Mouse (Mus musculus): ENCODE measurements around the gene Trp53rkb.

Trp53rkb gene

DNA sequence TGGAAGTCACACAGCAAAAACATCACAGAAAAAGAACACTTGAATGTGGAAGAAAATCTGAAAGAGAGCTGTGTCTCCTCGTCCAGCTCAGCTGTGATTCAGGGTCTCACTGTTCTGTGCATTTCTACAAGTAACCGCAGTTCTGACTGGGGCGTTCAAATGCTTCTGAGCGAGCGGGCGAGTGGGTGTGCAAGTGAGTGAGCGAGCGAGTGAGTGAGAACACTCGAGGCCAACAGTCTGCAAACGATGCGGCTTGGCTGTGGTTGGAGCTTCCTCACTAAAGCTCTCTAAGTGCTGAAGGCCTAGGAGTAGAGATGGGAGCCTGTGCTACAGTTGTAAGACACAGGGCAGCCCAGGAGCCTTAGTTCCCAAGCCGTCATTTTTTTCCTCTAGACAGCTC lies 36.0 kb downstream of the Trp53rkb start:
- DNase-seq (ENCODE audit: extremely low read depth, low read depth, low spot score), result no peak

DNA sequence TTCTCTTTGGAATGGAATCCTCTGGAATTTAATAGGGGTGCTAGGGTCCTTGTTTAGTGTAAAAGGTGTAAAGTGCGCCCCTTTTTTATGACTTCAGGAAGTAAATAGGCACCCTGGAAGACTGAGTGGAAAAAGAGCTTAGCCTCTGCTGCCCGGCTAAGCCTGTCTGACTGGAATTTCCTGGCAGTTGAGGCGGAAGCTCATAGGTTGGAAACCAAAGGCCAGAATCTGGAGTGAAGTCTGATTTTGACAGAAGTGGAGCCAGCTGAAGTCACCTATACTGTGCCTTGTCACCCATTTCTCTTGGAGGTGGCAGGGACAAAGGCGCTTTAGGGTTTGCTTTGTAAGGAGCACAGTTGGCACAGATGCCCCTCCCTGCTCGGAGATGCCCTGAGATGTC lies 38.0 kb downstream of the Trp53rkb start:
- no peak for DNase-seq (ENCODE audit: extremely low read depth, low read depth, low spot score)

DNA sequence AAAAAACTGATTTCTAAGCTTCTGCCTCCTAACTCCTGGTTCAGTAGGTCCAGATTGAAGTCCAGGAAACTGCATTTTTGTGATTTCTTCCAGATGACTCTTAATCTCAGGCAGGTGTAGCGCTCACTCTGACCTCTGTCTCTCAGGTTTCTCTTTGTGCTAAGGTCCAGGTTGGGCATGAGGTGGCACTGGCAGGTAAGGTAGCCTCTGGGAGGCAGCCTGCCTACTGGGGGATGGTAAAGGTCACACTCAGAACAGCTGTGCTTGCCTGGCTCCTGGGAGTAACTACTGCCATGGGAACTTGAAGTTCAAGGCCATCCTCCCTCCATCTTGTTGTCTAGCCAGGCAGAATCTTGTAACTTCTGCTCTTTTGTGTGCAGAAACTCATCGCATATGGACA lies 41.8 kb downstream of the Trp53rkb start:
- no peak for DNase-seq (ENCODE audit: extremely low read depth, low read depth, low spot score)

DNA sequence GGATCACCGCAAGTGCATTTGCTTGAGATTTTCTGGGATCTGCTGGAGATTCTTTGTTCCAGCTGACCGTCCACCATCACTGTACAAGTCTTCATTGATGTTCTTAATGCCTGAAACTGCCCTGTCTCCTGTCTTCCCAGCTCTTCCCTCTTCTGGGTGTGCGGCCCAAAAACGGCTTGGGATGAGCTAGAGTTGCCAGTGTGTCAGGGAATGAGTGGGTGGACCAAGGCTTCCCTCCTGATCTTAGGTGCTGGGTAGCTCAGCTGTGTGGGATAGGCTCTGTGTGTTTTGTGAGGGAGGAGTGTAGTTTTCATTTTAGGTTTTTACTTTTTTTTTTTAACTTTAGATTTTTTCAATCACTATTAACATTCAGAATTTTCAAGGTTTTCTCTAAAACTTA lies 42.5 kb downstream of the Trp53rkb start:
- DNase-seq (ENCODE audit: extremely low read depth, low read depth, low spot score), result no peak

DNA sequence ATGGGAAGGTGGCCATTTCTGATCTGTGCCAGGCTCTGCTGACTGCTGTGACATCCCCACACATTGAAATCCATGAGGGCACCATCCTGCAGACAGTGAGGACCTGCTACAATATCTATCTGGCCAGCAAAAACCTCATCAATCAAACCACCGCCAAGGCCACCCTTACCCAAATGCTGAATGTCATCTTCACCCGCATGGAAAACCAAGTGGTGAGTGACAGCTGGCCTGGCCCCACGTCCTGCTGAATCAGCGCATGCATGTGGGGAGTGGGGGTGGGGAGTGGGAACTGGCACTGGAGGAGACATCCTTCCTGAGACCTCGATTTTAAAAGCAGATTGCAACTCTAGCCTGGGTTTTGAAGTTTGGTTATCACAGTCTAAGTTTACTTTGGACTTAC lies 43.2 kb downstream of the Trp53rkb start:
- no peak for DNase-seq (ENCODE audit: extremely low read depth, low read depth, low spot score)

DNA sequence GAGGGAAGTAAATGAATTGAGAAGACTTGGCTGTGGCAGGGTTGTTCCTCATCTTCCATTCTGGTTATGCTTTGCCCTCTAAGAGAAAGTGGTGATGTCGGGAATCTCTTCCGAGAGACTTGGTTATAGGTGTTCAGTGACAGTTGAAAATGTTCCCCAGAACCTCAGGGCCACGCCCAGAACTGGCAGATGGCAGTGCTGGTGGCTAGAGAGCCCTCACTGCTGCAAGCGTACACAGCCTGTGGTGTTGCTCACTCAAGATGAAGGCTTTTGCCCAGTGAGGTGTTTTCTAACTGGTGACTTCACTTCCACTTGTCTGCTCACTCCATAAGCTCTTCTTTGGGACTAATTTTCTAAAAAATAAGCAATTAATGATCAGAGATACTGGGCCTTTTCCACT lies 49.5 kb downstream of the Trp53rkb start:
- DNase-seq (ENCODE audit: extremely low read depth, low read depth, low spot score), result no peak

Data from fat pad, adult 2 months (tissue).